Mouse (Mus musculus): ENCODE measurements around the gene Nudcd3. TPM values are rescaled to one million over a fixed set of nuclear protein-coding genes. Genes with fewer than 3 reads are reported as not detected.
"Not testable (repeated sequence)": the region's sequence is repeated elsewhere in the genome, so short reads cannot be mapped to it uniquely, and the experiment has no call there.

The Nudcd3 gene
- polyA plus RNA-seq, 1 experiment: 22.0 TPM

GRCm38 (mm10) chr11:6120596-6120995, 79.6 kb downstream of the Nudcd3 start:
- no peak overlapping the region for H3K4me3 ChIP-seq (ENCODE audit: insufficient read depth, low read depth, low read length)
- H3K27ac ChIP-seq (replicated peaks; ENCODE audit: low read depth, low read length): no peak overlapping the region
- H3K4me1 ChIP-seq (ENCODE audit: control insufficient read depth, insufficient read depth, insufficient read length, low read length): no peaks in the 10 kb centered on the region

GRCm38 (mm10) chr11:6120001-6120400, 80.2 kb downstream of the Nudcd3 start:
- no peak overlapping the region for H3K4me3 ChIP-seq (ENCODE audit: insufficient read depth, low read depth, low read length)

GRCm38 (mm10) chr11:6119312-6119711, 80.9 kb downstream of the Nudcd3 start:
- Histone ChIP-seq H3K4me3 (ENCODE audit: insufficient read depth, low read depth, low read length) (no peak overlapping the region), H3K4me1 (ENCODE audit: control insufficient read depth, insufficient read depth, insufficient read length, low read length) (no peaks in the 10 kb centered on the region), H3K27ac (replicated peaks; ENCODE audit: low read depth, low read length) (no peak overlapping the region)

More at GRCm38 (mm10) chr11:6120001-6120400, 80.2 kb downstream of the Nudcd3 start:
- H3K4me1 ChIP-seq (ENCODE audit: control insufficient read depth, insufficient read depth, insufficient read length, low read length): no peaks in the 10 kb centered on the region
- no peak overlapping the region for H3K27ac ChIP-seq (replicated peaks; ENCODE audit: low read depth, low read length)

GRCm38 (mm10) chr11:6117956-6118355, 82.3 kb downstream of the Nudcd3 start:
- H3K27ac ChIP-seq (replicated peaks; ENCODE audit: low read depth, low read length): no peak overlapping the region
- no peaks in the 10 kb centered on the region for H3K4me1 ChIP-seq (ENCODE audit: control insufficient read depth, insufficient read depth, insufficient read length, low read length)
- H3K4me3 ChIP-seq (ENCODE audit: insufficient read depth, low read depth, low read length): no peak overlapping the region

- Histone ChIP-seq H3K4me1 (ENCODE audit: control insufficient read depth, insufficient read depth, insufficient read length, low read length) (no peaks in the 10 kb centered on the region), H3K4me3 (ENCODE audit: insufficient read depth, low read depth, low read length) (no peak overlapping the region), H3K27ac (replicated peaks; ENCODE audit: low read depth, low read length) (no peak overlapping the region)
Observed at GRCm38 (mm10) chr11:6111734-6112484, 88.3 kb downstream of the Nudcd3 start.

- Histone ChIP-seq H3K4me1 (ENCODE audit: control insufficient read depth, insufficient read depth, insufficient read length, low read length) (no peaks in the 10 kb centered on the region), H3K27ac (replicated peaks; ENCODE audit: low read depth, low read length) (no peak overlapping the region), H3K4me3 (ENCODE audit: insufficient read depth, low read depth, low read length) (no peak overlapping the region)
Observed at GRCm38 (mm10) chr11:6109990-6110389, 90.2 kb downstream of the Nudcd3 start.

GRCm38 (mm10) chr11:6108296-6108695, 91.9 kb downstream of the Nudcd3 start:
- Histone ChIP-seq H3K4me3 (ENCODE audit: insufficient read depth, low read depth, low read length) (no peak overlapping the region), H3K27ac (replicated peaks; ENCODE audit: low read depth, low read length) (no peak overlapping the region), H3K4me1 (ENCODE audit: control insufficient read depth, insufficient read depth, insufficient read length, low read length) (no peaks in the 10 kb centered on the region)

- Histone ChIP-seq H3K27ac (replicated peaks; ENCODE audit: low read depth, low read length) (no peak overlapping the region), H3K4me3 (ENCODE audit: insufficient read depth, low read depth, low read length) (no peak overlapping the region), H3K4me1 (ENCODE audit: control insufficient read depth, insufficient read depth, insufficient read length, low read length) (no peaks in the 10 kb centered on the region)
Observed at GRCm38 (mm10) chr11:6107722-6108121, 92.5 kb downstream of the Nudcd3 start.

GRCm38 (mm10) chr11:6104734-6105133, 95.5 kb downstream of the Nudcd3 start:
- Histone ChIP-seq H3K4me3 (ENCODE audit: insufficient read depth, low read depth, low read length) (no peak overlapping the region), H3K27ac (replicated peaks; ENCODE audit: low read depth, low read length) (no peak overlapping the region), H3K4me1 (ENCODE audit: control insufficient read depth, insufficient read depth, insufficient read length, low read length) (no peaks in the 10 kb centered on the region)

GRCm38 (mm10) chr11:6096637-6097036, 103.6 kb downstream of the Nudcd3 start:
- H3K27ac ChIP-seq (replicated peaks; ENCODE audit: low read depth, low read length); H3K4me3 ChIP-seq (ENCODE audit: insufficient read depth, low read depth, low read length); H3K4me1 ChIP-seq (ENCODE audit: control insufficient read depth, insufficient read depth, insufficient read length, low read length): not testable (repeated sequence)

- H3K4me3 ChIP-seq (ENCODE audit: insufficient read depth, low read depth, low read length): no peak overlapping the region
- no peak overlapping the region for H3K27ac ChIP-seq (replicated peaks; ENCODE audit: low read depth, low read length)
- no peaks in the 10 kb centered on the region for H3K4me1 ChIP-seq (ENCODE audit: control insufficient read depth, insufficient read depth, insufficient read length, low read length)
Observed at GRCm38 (mm10) chr11:6086991-6087390, 113.2 kb downstream of the Nudcd3 start.

GRCm38 (mm10) chr11:6078737-6079136, 121.5 kb downstream of the Nudcd3 start:
- Histone ChIP-seq H3K4me1 (ENCODE audit: control insufficient read depth, insufficient read depth, insufficient read length, low read length) (no peaks in the 10 kb centered on the region; the same call in 1 of the 2 replicates), H3K4me3 (ENCODE audit: insufficient read depth, low read depth, low read length) (no peak overlapping the region), H3K27ac (replicated peaks; ENCODE audit: low read depth, low read length) (no peak overlapping the region)

- H3K4me3 ChIP-seq (ENCODE audit: insufficient read depth, low read depth, low read length): no peak overlapping the region
- no peak overlapping the region for H3K27ac ChIP-seq (replicated peaks; ENCODE audit: low read depth, low read length)
- H3K4me1 ChIP-seq (ENCODE audit: control insufficient read depth, insufficient read depth, insufficient read length, low read length): no peaks in the 10 kb centered on the region; the same call in 1 of the 2 replicates
Observed at GRCm38 (mm10) chr11:6075618-6076066, 124.6 kb downstream of the Nudcd3 start.

GRCm38 (mm10) chr11:6068181-6068957, 131.8 kb downstream of the Nudcd3 start:
- Histone ChIP-seq H3K27ac (replicated peaks; ENCODE audit: low read depth, low read length) (no peak overlapping the region), H3K4me1 (ENCODE audit: control insufficient read depth, insufficient read depth, insufficient read length, low read length) (no peaks in the 10 kb centered on the region), H3K4me3 (ENCODE audit: insufficient read depth, low read depth, low read length) (no peak overlapping the region)

GRCm38 (mm10) chr11:6067160-6067559, 133.1 kb downstream of the Nudcd3 start:
- no peak overlapping the region for H3K4me3 ChIP-seq (ENCODE audit: insufficient read depth, low read depth, low read length)
- H3K4me1 ChIP-seq (ENCODE audit: control insufficient read depth, insufficient read depth, insufficient read length, low read length): no peaks in the 10 kb centered on the region
- H3K27ac ChIP-seq (replicated peaks; ENCODE audit: low read depth, low read length): no peak overlapping the region

Measured in brown adipose tissue, adult 24 weeks (tissue).